Mouse (Mus musculus) embryonic facial prominence, embryonic 14.5 days (tissue): Measurements from ENCODE around the gene Mark3. TPM values are rescaled to one million over a fixed set of nuclear protein-coding genes. Genes with fewer than 3 reads are reported as not detected.

Experiments
- ATAC-seq: fragments of 200-750 bp; cut with Nextera tagmentation; 2 replicates; pipeline ENCODE4 v1.8.0; 2017; ENCODE audit warnings: low read depth, moderate number of reproducible peaks, moderate TSS enrichment
- DNase-seq: peaks from one replicate; pipeline ENCODE4 v3.0.0-alpha.2; 2015; ENCODE audit warnings: low spot score
- H3K27ac ChIP-seq: fragments of 300-500 bp; sonication (generic); replicated peaks from 2 replicates; pipeline ENCODE4 v1.5.1; 2014; ENCODE audit warnings: low read depth, mild to moderate bottlenecking, low read length, moderate library complexity
- H3K27me3 ChIP-seq: fragments of 300-500 bp; sonication (generic); replicated peaks from 2 replicates; pipeline ENCODE4 v1.6.1; 2014; ENCODE audit warnings: low read length; ENCODE audit not compliant: control insufficient read depth, insufficient read depth
- H3K36me3 ChIP-seq: fragments of 300-500 bp; sonication (generic); 2 replicates; pipeline ENCODE4 v1.6.1; 2014; ENCODE audit warnings: low read length, mixed read lengths; ENCODE audit not compliant: control insufficient read depth, insufficient read depth
- H3K4me1 ChIP-seq: fragments of 300-500 bp; sonication (generic); 2 replicates; pipeline ENCODE4 v1.6.1; 2014; ENCODE audit warnings: antibody characterized with exemption, low read length; ENCODE audit not compliant: control insufficient read depth, insufficient read depth
- H3K4me2 ChIP-seq: fragments of 300-500 bp; sonication (generic); 2 replicates; pipeline ENCODE4 v1.6.1; 2014; ENCODE audit warnings: low read depth, mild to moderate bottlenecking, low read length, moderate library complexity, mixed read lengths
- H3K4me3 ChIP-seq: fragments of 300-500 bp; sonication (generic); 2 replicates; pipeline ENCODE4 v1.5.1; 2014; ENCODE audit warnings: low read depth, mild to moderate bottlenecking, low read length
- H3K9ac ChIP-seq: fragments of 300-500 bp; sonication (generic); 2 replicates; pipeline ENCODE4 v1.6.1; 2014; ENCODE audit warnings: low read depth, mild to moderate bottlenecking, low read length, moderate library complexity, mixed read lengths
- H3K9me3 ChIP-seq: fragments of 300-500 bp; sonication (generic); 2 replicates; pipeline ENCODE4 v1.6.1; 2016; ENCODE audit warnings: low read length; ENCODE audit not compliant: control insufficient read depth
- WGBS: fragments of 180-500 bp; shearing (Covaris S2); extraction: QIAGEN DNeasy Blood & Tissue Kit; methylation state at CpG from one replicate; pipeline ENCODE4 v1.1.7; 2014; 5-methylcytosine and 5-hydroxymethylcytosine counted together
- polyA plus RNA-seq: library from polyadenylated mRNA; unstranded; fragments of >200 nt; fragmentation: Nextera tagmentation; extraction: Ambion mirVana; gene quantifications from 2 replicates; pipeline ENCODE4 v1.2.1, GENCODE M21; 2014

The Mark3 gene
- polyA plus RNA-seq, 1 experiment from 2014 or later: 47.2 TPM

GRCm38 (mm10) chr12:111568836-111569235 is 5.5 kb upstream of the Mark3 start:
- Histone ChIP-seq H3K36me3 (no peaks in the 10 kb centered on the region), H3K4me3 (no peak overlapping the region), H3K27me3 (no peaks in the 10 kb centered on the region), H3K4me2 (no peak overlapping the region), H3K4me1 (no peaks in the 10 kb centered on the region; the same call in none of the 2 replicates), H3K9me3 (no peaks in the 10 kb centered on the region), H3K27ac (no peak overlapping the region), H3K9ac (no peak overlapping the region)
- DNase-seq (no peak), ATAC-seq (no peak)
- WGBS: 66% methylated on average over 11 of the region's 11 CpGs

DNA sequence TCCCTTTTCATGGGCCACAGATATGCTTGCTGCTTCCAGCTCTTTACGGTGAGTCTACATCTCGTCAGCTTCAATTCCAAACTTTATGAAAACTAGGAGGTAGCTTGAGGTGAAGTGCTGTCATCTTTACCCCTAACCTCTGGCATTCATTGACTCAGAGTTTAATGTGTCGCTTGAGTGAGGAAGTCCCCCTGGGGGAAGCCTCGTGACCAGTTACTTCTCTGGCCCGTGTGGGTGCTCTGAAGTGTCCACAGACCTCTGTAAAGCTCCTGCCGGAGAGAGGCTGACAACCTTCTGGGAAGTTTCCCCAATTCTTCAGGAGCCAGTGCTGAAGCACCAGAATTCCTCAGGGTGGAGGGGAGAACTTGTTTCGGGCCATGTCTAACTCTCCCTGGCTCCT is 1.9 kb upstream of the Mark3 start:
- WGBS: 71% methylated on average over 7 of the region's 7 CpGs
- Histone ChIP-seq H3K9ac (no peak overlapping the region), H3K36me3 (no peaks in the 10 kb centered on the region), H3K4me1 (peaks cover 7% of the 10 kb centered on the region), H3K9me3 (no peaks in the 10 kb centered on the region), H3K4me3 (no peak overlapping the region), H3K27ac (no peak overlapping the region), H3K4me2 (no peak overlapping the region), H3K27me3 (no peaks in the 10 kb centered on the region)
- DNase-seq (no peak), ATAC-seq (no peak)

- peak overlapping the region; percentile 84 for H3K4me2 ChIP-seq
- peak overlapping the region; percentile 99 for H3K9ac ChIP-seq
- H3K9me3 ChIP-seq: no peaks in the 10 kb centered on the region
- peaks cover 7% of the 10 kb centered on the region for H3K4me1 ChIP-seq
- no peaks in the 10 kb centered on the region for H3K27me3 ChIP-seq
- ATAC-seq (no peak), DNase-seq (no peak)
- 45% methylated on average over 6 of the region's 6 CpGs for WGBS
- H3K36me3 ChIP-seq: no peaks in the 10 kb centered on the region
- H3K4me3 ChIP-seq: peak overlapping the region; percentile 100
- no peak overlapping the region for H3K27ac ChIP-seq
Measured at GRCm38 (mm10) chr12:111573315-111573714, 1.0 kb upstream of the Mark3 start.

DNA sequence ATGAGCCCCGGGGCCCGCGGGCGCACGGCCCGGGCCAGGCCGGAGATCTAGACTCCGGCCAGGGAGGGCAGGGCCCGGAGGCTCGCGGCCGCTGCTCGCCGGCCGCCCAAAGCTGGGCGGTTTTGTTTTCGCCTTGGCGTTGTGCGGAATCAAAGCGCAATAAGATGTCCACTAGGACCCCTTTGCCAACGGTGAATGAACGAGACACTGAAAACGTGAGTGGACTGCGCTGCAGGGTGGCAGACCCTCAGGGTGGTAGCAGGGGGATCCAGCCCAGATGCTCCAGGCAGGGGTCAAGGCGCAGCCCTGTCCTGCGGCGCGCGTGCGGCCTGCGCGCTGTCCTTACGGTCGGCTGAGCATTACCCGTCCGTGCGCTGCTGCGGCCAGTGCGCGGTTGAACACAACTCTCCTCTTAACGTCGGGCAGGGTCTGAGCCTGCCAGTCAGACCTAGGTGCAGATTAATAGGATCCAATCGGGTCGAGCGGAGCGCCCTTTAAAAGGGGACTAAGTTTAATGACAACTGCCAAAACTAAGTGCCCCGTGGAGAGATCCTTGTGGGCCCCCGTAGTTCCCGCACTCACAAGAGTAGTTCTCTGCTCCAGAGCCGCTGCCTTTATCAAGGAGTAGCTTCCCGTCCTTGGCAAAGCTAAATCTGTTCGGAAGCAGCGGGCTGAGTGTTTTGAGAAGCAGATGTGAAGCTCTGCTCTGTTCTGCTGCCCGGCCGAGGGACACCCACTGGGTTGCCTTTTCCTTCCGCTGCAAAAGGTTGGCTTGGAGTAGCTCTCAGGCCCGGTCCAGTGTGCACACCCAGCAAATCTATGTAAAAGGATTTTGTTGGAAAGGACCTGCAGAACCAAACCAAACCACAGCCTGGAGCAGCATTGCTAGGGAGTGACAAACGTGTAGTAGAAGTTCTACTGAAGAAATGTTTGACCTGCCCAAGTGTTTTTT is 840 bp downstream of the Mark3 start:
- ATAC-seq (peak; percentile 17), DNase-seq (peak; percentile 53)
- no peaks in the 10 kb centered on the region for H3K36me3 ChIP-seq
- peak overlapping the region; percentile 84 for H3K4me2 ChIP-seq
- H3K9me3 ChIP-seq: no peaks in the 10 kb centered on the region
- peaks cover 7% of the 10 kb centered on the region for H3K4me1 ChIP-seq
- H3K27me3 ChIP-seq: no peaks in the 10 kb centered on the region
- peak overlapping the region; percentile 100 for H3K4me3 ChIP-seq
- peak overlapping the region; percentile 99 for H3K9ac ChIP-seq
- WGBS: under 1% methylated on average over 54 of the region's 58 CpGs
- H3K27ac ChIP-seq: peak overlapping the region; percentile 96

DNA sequence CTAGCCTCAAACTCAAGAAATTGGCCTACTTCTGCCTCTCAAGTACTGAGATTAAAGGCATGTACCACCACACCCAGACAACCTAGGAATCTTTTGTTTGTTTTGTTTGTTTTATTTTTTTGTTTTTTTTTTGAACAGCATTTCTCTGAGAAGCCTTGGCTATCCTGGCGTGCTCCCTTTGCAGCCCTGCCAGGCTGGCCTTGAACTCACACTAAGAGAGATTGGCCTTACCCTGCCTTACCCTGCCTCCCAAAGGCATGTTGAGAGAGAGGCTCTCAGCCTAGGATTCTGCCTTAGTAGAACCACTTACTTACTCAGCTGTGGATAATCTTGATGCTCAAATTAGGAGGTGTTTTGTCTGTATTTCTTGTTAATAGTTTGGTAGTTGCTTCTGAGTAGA is 8.7 kb downstream of the Mark3 start:
- H3K27me3 ChIP-seq: no peaks in the 10 kb centered on the region
- 96% methylated on average over 1 of the region's 1 CpGs for WGBS
- H3K4me2 ChIP-seq: no peak overlapping the region
- H3K4me1 ChIP-seq: no peaks in the 10 kb centered on the region
- ATAC-seq (no peak), DNase-seq (no peak)
- no peak overlapping the region for H3K4me3 ChIP-seq
- no peaks in the 10 kb centered on the region for H3K9me3 ChIP-seq
- H3K36me3 ChIP-seq: no peaks in the 10 kb centered on the region
- H3K27ac ChIP-seq: no peak overlapping the region
- H3K9ac ChIP-seq: no peak overlapping the region

- Histone ChIP-seq H3K27ac (no peak overlapping the region), H3K27me3 (no peaks in the 10 kb centered on the region), H3K9ac (no peak overlapping the region), H3K4me2 (no peak overlapping the region), H3K36me3 (no peaks in the 10 kb centered on the region), H3K9me3 (no peaks in the 10 kb centered on the region), H3K4me1 (no peaks in the 10 kb centered on the region), H3K4me3 (no peak overlapping the region)
- DNase-seq (no peak), ATAC-seq (no peak)
- WGBS: 63% methylated on average over 1 of the region's 1 CpGs
Measured at GRCm38 (mm10) chr12:111584401-111584800, 10.1 kb downstream of the Mark3 start.

GRCm38 (mm10) chr12:111587252-111587651 is 12.9 kb downstream of the Mark3 start:
- DNase-seq (no peak), ATAC-seq (no peak)
- Histone ChIP-seq H3K4me2 (no peak overlapping the region), H3K4me1 (no peaks in the 10 kb centered on the region), H3K27me3 (no peaks in the 10 kb centered on the region), H3K36me3 (0 out of 2 replicates have a peak, but pooled peaks cover under 1% of the 10 kb centered on the region), H3K4me3 (no peak overlapping the region), H3K27ac (no peak overlapping the region), H3K9me3 (no peaks in the 10 kb centered on the region), H3K9ac (no peak overlapping the region)
- WGBS: 81% methylated on average over 12 of the region's 12 CpGs

DNA sequence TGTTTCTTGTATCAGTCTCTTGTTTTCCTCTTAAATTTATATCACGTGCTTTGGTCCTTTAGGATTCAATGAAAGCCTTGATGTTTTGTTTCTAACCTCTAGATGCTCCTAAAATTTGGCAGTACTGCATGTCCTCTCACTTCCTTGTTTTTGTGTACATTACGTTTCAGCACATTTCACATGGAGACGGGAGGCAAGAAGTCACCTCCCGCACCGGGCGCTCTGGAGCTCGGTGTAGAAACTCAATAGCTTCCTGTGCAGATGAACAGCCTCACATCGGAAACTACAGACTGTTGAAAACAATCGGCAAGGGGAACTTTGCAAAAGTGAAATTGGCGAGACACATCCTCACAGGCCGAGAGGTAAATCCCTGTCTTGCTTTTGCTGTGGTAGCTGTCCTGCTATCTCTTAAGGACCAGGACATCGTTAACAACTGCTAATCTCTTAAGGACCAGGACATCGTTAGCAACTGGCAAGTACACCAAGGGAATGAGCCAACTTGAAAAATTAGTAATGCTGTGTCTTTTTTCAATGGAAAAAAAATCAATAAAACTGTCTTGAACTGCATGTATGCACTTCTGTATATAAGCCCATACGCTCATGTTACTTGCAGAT is 18.2 kb downstream of the Mark3 start:
- no peak overlapping the region for H3K4me3 ChIP-seq
- H3K27ac ChIP-seq: no peak overlapping the region
- H3K4me2 ChIP-seq: no peak overlapping the region
- no peaks in the 10 kb centered on the region for H3K4me1 ChIP-seq
- WGBS: 82% methylated on average over 14 of the region's 14 CpGs
- H3K27me3 ChIP-seq: no peaks in the 10 kb centered on the region
- no peak for ATAC-seq
- no peak for DNase-seq
- H3K9ac ChIP-seq: no peak overlapping the region
- no peaks in the 10 kb centered on the region for H3K9me3 ChIP-seq
- peaks cover 44% of the 10 kb centered on the region for H3K36me3 ChIP-seq
